8 mouse cellular contexts compared by ENCODE assay signal in the genomic region with DNA sequence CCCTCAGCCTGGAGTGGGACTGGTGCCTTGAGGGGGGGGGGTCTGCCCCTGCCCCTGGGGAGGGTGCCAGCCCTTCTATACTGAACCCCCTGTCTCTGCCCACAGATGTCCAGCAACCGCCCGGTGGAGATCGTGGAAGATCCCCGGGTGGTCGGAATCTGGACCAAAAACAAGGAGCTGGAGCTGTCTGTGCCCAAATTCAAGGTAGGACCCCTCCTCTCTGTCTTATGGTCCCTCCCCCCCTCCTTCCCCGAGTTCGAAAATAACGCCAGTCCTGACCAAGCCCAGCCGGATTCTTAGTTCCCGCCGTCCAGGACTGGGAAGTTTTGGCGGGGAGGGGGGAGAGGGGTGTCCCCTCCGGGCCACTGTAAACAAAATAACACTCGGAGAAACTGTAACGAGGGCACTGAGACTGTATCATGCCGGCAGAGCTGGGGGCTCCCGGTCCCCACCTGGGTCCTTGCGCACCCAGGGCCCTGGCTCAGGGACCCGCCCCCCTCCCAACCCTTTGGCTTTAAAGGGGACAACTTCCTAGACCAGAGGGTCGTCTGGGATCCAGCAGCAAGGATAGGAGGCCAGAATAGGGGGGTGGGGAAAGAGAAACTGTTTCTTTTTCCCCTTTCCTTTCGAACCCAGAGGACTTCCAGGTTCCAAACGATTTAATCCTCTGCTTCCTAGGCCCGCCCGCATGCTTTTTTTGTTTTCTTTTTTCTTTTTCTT. TPM values are rescaled to one million over a fixed set of nuclear protein-coding genes. Genes with fewer than 3 reads are reported as not detected.
DNase-seq lines count a peak whose midpoint lies in the region; ATAC-seq and TF ChIP-seq lines count a peak whose summit lies in the region.

No protein-coding gene starts in this region.

- peaks cover 34% of the 10 kb centered on the region for H3K4me1 ChIP-seq in thymus, adult 2 months (replicated peaks; ENCODE audit: control insufficient read depth, insufficient read depth, low read length)
- H3K4me1 ChIP-seq in liver, embryonic 14.5 days (replicated peaks; ENCODE audit: control insufficient read depth in 2 of 2, insufficient read depth in 2 of 2, low read length in 1 of 2): peaks cover 12 to 18% of the 10 kb centered on the region in 2 experiments
- H3K4me1 ChIP-seq in stomach, embryonic 14.5 days (ENCODE audit: control insufficient read depth, insufficient read depth, low read length): peaks cover 22% of the 10 kb centered on the region; the same call in 1 of the 2 replicates

- DNase-seq in thymus, adult 2 months: no peak
- no peak for DNase-seq in thymus, postnatal 14 days
- peak; percentile 36 for DNase-seq in embryo, embryonic 10 days (ENCODE audit: low spot score)
- DNase-seq in heart, postnatal 10 days: peak; percentile 50 to 73
- no peak for DNase-seq in liver, embryonic 14.5 days (ENCODE audit: low read depth in 3 of 3, low spot score in 3 of 3)
- DNase-seq in right cerebral cortex, adult 18-20 months: no peak
- no peak for DNase-seq in right cerebral cortex, postnatal 4 days

- H3K4me3 ChIP-seq in thymus, adult 2 months (ENCODE audit: control insufficient read depth, insufficient read depth, low read length): peak overlapping the region; percentile 79
- peak overlapping the region; percentile 63 to 74 for H3K4me3 ChIP-seq in liver, embryonic 14.5 days (ENCODE audit: insufficient read depth in 1 of 2, low read depth in 2 of 2, low read length in 2 of 2)
- peak overlapping the region; percentile 84 for H3K4me3 ChIP-seq in stomach, embryonic 14.5 days (ENCODE audit: low read depth, low read length)

- intact Hi-C loops in heart, postnatal 10 days (cut with DNase I): loop anchor here (1.0 kb wide), 1 partner anchor 9 kb away; no protein-coding TSS in a partner anchor

- no peak for TF ChIP-seq CTCF in thymus, adult 2 months (IDR thresholded peaks at IDR 0.05; ENCODE audit: borderline replicate concordance, control insufficient read depth, extremely low read depth, insufficient read depth, low read length, poor library complexity)
- no peak for TF ChIP-seq CTCF in liver, embryonic 14.5 days (IDR thresholded peaks at IDR 0.05; ENCODE audit: low read depth)

- no peak for TF ChIP-seq EP300 in liver, embryonic 14.5 days (IDR thresholded peaks at IDR 0.05; ENCODE audit: low read depth)

- H3K4me2 ChIP-seq in liver, embryonic 14.5 days (ENCODE audit: low read depth): peak overlapping the region; percentile 100
- H3K4me2 ChIP-seq in stomach, embryonic 14.5 days (replicated peaks; ENCODE audit: low read depth, low read length): peak overlapping the region; percentile 100

- H3K9ac ChIP-seq in liver, embryonic 14.5 days (replicated peaks): peak overlapping the region; percentile 99
- H3K9ac ChIP-seq in stomach, embryonic 14.5 days (replicated peaks; ENCODE audit: low read depth, low read length): peak overlapping the region; percentile 98

- H3K27ac ChIP-seq in thymus, adult 2 months (ENCODE audit: control insufficient read depth, insufficient read depth, low read length): peak overlapping the region; percentile 61; the same call in 1 of the 2 replicates
- peak overlapping the region; percentile 34; the same call in 1 of the 2 replicates for H3K27ac ChIP-seq in liver, embryonic 14.5 days
- H3K27ac ChIP-seq in stomach, embryonic 14.5 days (ENCODE audit: low read length): peak overlapping the region; percentile 100

- WGBS in thymus, adult 2 months: 2% methylated on average over 21 of the region's 24 CpGs
- 3% methylated on average over 22 of the region's 24 CpGs for WGBS in liver, embryonic 14.5 days (ENCODE audit: insufficient replicate concordance)
- WGBS in stomach, embryonic 14.5 days: under 1% methylated on average over 24 of the region's 24 CpGs

- peaks cover 21% of the 10 kb centered on the region for H3K36me3 ChIP-seq in thymus, adult 2 months (ENCODE audit: control insufficient read depth, insufficient read depth, low read length)
- H3K36me3 ChIP-seq in liver, embryonic 14.5 days (replicated peaks; ENCODE audit: control insufficient read depth, insufficient read depth, low read depth): peaks cover 25% of the 10 kb centered on the region
- peaks cover 30% of the 10 kb centered on the region for H3K36me3 ChIP-seq in stomach, embryonic 14.5 days (ENCODE audit: control insufficient read depth, insufficient read depth, low read length)

- no peaks in the 10 kb centered on the region for H3K27me3 ChIP-seq in thymus, adult 2 months (ENCODE audit: control insufficient read depth, insufficient read depth, low read length)
- H3K27me3 ChIP-seq in liver, embryonic 14.5 days (ENCODE audit: control insufficient read depth, insufficient read depth, low read length): no peaks in the 10 kb centered on the region
- H3K27me3 ChIP-seq in stomach, embryonic 14.5 days (ENCODE audit: control insufficient read depth, insufficient read depth, low read length): no peaks in the 10 kb centered on the region

- no peaks in the 10 kb centered on the region for H3K9me3 ChIP-seq in liver, embryonic 14.5 days (ENCODE audit: control insufficient read depth, low read length)
- no peaks in the 10 kb centered on the region for H3K9me3 ChIP-seq in stomach, embryonic 14.5 days (ENCODE audit: control insufficient read depth, low read depth, low read length)

- ATAC-seq in liver, embryonic 14.5 days (ENCODE audit: insufficient read depth): no peak
- ATAC-seq in stomach, embryonic 14.5 days (ENCODE audit: insufficient number of reproducible peaks, insufficient read depth, low FRiP score, low read depth): no peak

- no peak for TF ChIP-seq POLR2A in thymus, adult 2 months (IDR thresholded peaks at IDR 0.05; ENCODE audit: control insufficient read depth, extremely low read depth, insufficient read depth, low read length, poor library complexity)

RNA-seq across cellular contexts. Expression of a gene that starts 1.4 kb away (rescaled TPM):
- polyA plus RNA-seq in thymus, adult 2 months (2012; rRNA removed): 45.5 and 66.9 TPM in 2 replicates
- 10 to 100 TPM; 19.6 to 22.1 TPM for total RNA-seq in heart, postnatal 10 days (2021)
- 2.3 and 2.7 TPM in 2 replicates for polyA plus RNA-seq in liver, embryonic 14.5 days (2012; rRNA removed)
- polyA plus RNA-seq in liver, embryonic 14.5 days (2014; fragmentation: Nextera tagmentation; extraction: Ambion mirVana): 3.3 and 4.3 TPM in 2 replicates
- 12.9 and 14.3 TPM in 2 replicates for polyA plus RNA-seq in stomach, embryonic 14.5 days (2014; fragmentation: Nextera tagmentation; extraction: Ambion mirVana)

RNA-seq across cellular contexts. Expression of a gene that starts 10.9 kb away (rescaled TPM):
- polyA plus RNA-seq in thymus, adult 2 months (2012; rRNA removed): 45.1 and 51.9 TPM in 2 replicates
- under 1 TPM; 0.64 to 0.77 TPM for total RNA-seq in heart, postnatal 10 days (2021)
- 1.8 and 2.1 TPM in 2 replicates for polyA plus RNA-seq in liver, embryonic 14.5 days (2012; rRNA removed)
- 2.5 and 2.6 TPM in 2 replicates for polyA plus RNA-seq in liver, embryonic 14.5 days (2014; fragmentation: Nextera tagmentation; extraction: Ambion mirVana)
- 2.0 and 2.3 TPM in 2 replicates for polyA plus RNA-seq in stomach, embryonic 14.5 days (2014; fragmentation: Nextera tagmentation; extraction: Ambion mirVana)

RNA-seq across cellular contexts. Expression of a gene that starts 25.8 kb away (rescaled TPM):
- 32.7 and 34.7 TPM in 2 replicates for polyA plus RNA-seq in thymus, adult 2 months (2012; rRNA removed)
- total RNA-seq in heart, postnatal 10 days (2021): 10 to 100 TPM; 20.5 to 24.6 TPM
- 17.4 and 26.6 TPM in 2 replicates for polyA plus RNA-seq in liver, embryonic 14.5 days (2012; rRNA removed)
- 51.4 and 55.1 TPM in 2 replicates for polyA plus RNA-seq in liver, embryonic 14.5 days (2014; fragmentation: Nextera tagmentation; extraction: Ambion mirVana)
- 72.8 and 82.3 TPM in 2 replicates for polyA plus RNA-seq in stomach, embryonic 14.5 days (2014; fragmentation: Nextera tagmentation; extraction: Ambion mirVana)

RNA-seq across cellular contexts. Expression of a gene that starts 39.1 kb away (rescaled TPM):
- polyA plus RNA-seq in thymus, adult 2 months (2012; rRNA removed): 1.5 and 6.0 TPM in 2 replicates
- not detected for total RNA-seq in heart, postnatal 10 days (2021)
- polyA plus RNA-seq in liver, embryonic 14.5 days (2012; rRNA removed): 28.7 and 29.2 TPM in 2 replicates
- polyA plus RNA-seq in liver, embryonic 14.5 days (2014; fragmentation: Nextera tagmentation; extraction: Ambion mirVana): 26.7 and 37.0 TPM in 2 replicates
- 0.36 TPM in 1 of 2 replicates, not detected in the other for polyA plus RNA-seq in stomach, embryonic 14.5 days (2014; fragmentation: Nextera tagmentation; extraction: Ambion mirVana)

Comparison
In these comparisons a context has a peak if more than half of its experiments do, and no peak if none do; other contexts are left out.
1. DNase-seq: peak in embryo, embryonic 10 days (single experiment) and heart, postnatal 10 days (2 of 2); none in thymus, adult 2 months (single experiment), thymus, postnatal 14 days (single experiment), liver, embryonic 14.5 days (0 of 3), right cerebral cortex, adult 18-20 months (single experiment) and right cerebral cortex, postnatal 4 days (single experiment).
2. H3K27ac ChIP-seq: peak in every context shown above with its lines; median percentile 100 in stomach, embryonic 14.5 days; 61 in thymus, adult 2 months; 34 in liver, embryonic 14.5 days.
3. RNA of a gene that starts 10.9 kb away (polyA plus RNA-seq): 45.1 to 51.9 TPM in thymus, adult 2 months; 1.8 to 2.6 TPM in liver, embryonic 14.5 days and 2.0 to 2.3 TPM in stomach, embryonic 14.5 days; every median in the first group is over 10 times any median in the second.
4. Peak in every context shown above with its lines, with median percentiles within 50 percentile points of each other: H3K4me3 ChIP-seq.